In the genomic region with DNA sequence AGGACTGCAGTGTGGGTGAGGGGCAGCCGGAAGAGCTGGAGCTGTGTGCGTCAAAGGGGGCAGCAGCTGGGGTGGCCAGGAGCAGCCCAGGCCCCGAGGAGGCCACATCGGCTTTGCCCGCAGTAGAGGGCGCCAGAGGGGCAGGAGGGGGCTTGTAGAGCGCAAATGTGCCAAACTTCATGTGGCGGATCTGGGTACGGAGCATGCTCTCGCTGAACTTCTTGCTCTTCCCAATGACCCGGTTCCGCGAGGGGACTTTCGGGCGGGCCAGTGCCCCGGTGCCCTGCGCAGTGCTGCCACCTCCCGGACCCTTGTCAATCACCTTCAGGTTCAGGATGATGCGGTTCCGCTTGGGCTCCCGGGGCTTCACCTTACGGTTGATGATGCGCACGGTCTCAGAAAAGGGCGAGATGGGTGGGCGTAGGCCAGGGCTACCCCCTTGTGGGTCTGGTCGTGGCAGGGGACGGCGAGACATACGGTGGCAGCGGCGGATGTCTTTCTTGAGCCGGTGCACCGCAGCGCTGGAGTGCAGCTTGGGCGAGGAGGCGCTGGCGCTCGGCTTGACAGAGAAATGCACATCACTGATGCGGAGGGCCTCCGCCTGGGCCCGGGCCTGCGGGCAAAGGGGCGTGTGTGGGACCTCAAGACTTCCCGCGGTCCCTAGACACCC, we compare ENCODE assay signal across 9 mouse cellular contexts. TPM values are rescaled to one million over a fixed set of nuclear protein-coding genes. Genes with fewer than 3 reads are reported as not detected.
DNase-seq lines count a peak whose midpoint lies in the region; ATAC-seq and TF ChIP-seq lines count a peak whose summit lies in the region.
"Had no signal": no experiment of that assay in that cellular context is flagged by ENCODE, and none has a peak within 500 bp of the region (broad histone marks: within the 10 kb centered on the region; RNA-seq: fewer than 3 reads in every experiment).

No protein-coding gene starts in this region.

- 63% methylated on average over 46 of the region's 46 CpGs for WGBS in forebrain, embryonic 12.5 days
- whole genome bisulfite sequencing in forebrain, embryonic 16.5 days, result 70% methylated on average over 46 of the region's 46 CpGs
- WGBS in neural tube, embryonic 11.5 days, result 56% methylated on average over 46 of the region's 46 CpGs
- WGBS in embryonic facial prominence, embryonic 13.5 days, result 60% methylated on average over 46 of the region's 46 CpGs
- 62% methylated on average over 46 of the region's 46 CpGs for WGBS in limb, embryonic 10.5 days
- WGBS in olfactory bulb, adult 2 months, result 66% methylated on average over 46 of the region's 46 CpGs

- H3K9ac ChIP-seq in forebrain, embryonic 12.5 days, result no peak overlapping the region
- no peak overlapping the region for H3K9ac ChIP-seq in forebrain, embryonic 16.5 days (replicated peaks; ENCODE audit: low read depth, low read length)
- H3K9ac ChIP-seq in neural tube, embryonic 11.5 days (ENCODE audit: low read length), result 0 out of 2 replicates have a peak overlapping the region, but pooled peaks have one; percentile 10
- no peak overlapping the region for H3K9ac ChIP-seq in embryonic facial prominence, embryonic 13.5 days

- no peaks in the 10 kb centered on the region for H3K9me3 ChIP-seq in forebrain, embryonic 12.5 days
- no peaks in the 10 kb centered on the region for H3K9me3 ChIP-seq in forebrain, embryonic 16.5 days (ENCODE audit: control insufficient read depth, low read length)
- H3K9me3 ChIP-seq in neural tube, embryonic 11.5 days (ENCODE audit: control insufficient read depth, low read length), result no peaks in the 10 kb centered on the region
- no peaks in the 10 kb centered on the region for H3K9me3 ChIP-seq in embryonic facial prominence, embryonic 13.5 days
- no peaks in the 10 kb centered on the region for H3K9me3 ChIP-seq in limb, embryonic 10.5 days (replicated peaks)

- H3K36me3 ChIP-seq in forebrain, embryonic 12.5 days (replicated peaks), result peaks cover 43% of the 10 kb centered on the region
- no peaks in the 10 kb centered on the region for H3K36me3 ChIP-seq in forebrain, embryonic 16.5 days (ENCODE audit: control insufficient read depth, insufficient read depth)
- H3K36me3 ChIP-seq in neural tube, embryonic 11.5 days (ENCODE audit: control insufficient read depth, insufficient read depth, low read length), result no peaks in the 10 kb centered on the region; the same call in none of the 2 replicates
- H3K36me3 ChIP-seq in embryonic facial prominence, embryonic 13.5 days, result peaks cover 48% of the 10 kb centered on the region
- H3K36me3 ChIP-seq in limb, embryonic 10.5 days, result peaks cover 52% of the 10 kb centered on the region

- peaks cover 81% of the 10 kb centered on the region for H3K4me1 ChIP-seq in forebrain, embryonic 12.5 days
- peaks cover 53% of the 10 kb centered on the region for H3K4me1 ChIP-seq in forebrain, embryonic 16.5 days (replicated peaks; ENCODE audit: control insufficient read depth, insufficient read depth, low read length)
- H3K4me1 ChIP-seq in neural tube, embryonic 11.5 days (ENCODE audit: control insufficient read depth, insufficient read depth, low read length), result peaks cover 24% of the 10 kb centered on the region
- H3K4me1 ChIP-seq in embryonic facial prominence, embryonic 13.5 days, result peaks cover 78% of the 10 kb centered on the region
- peaks cover 47% of the 10 kb centered on the region for H3K4me1 ChIP-seq in limb, embryonic 10.5 days
- peaks cover 64% of the 10 kb centered on the region for H3K4me1 ChIP-seq in olfactory bulb, adult 2 months (ENCODE audit: control insufficient read depth, insufficient read depth, low read length)

- TF ChIP-seq CTCF in olfactory bulb, adult 2 months (IDR thresholded peaks at IDR 0.05; ENCODE audit: insufficient read depth, low read depth, low read length), result peak; percentile 25; the same call in 1 of the 2 replicates

- peak; percentile 42 for DNase-seq in neural tube, embryonic 11.5 days (ENCODE audit: low spot score)
- DNase-seq in neural tube, embryonic 10.5 days (ENCODE audit: extremely low spot score, low spot score), result no peak
- DNase-seq in limb, embryonic 10.5 days (ENCODE audit: low spot score), result peak; percentile 48
- no peak for DNase-seq in spleen, postnatal 36 days (ENCODE audit: low spot score in 2 of 2)

- H3K4me2 ChIP-seq in forebrain, embryonic 12.5 days, result peak overlapping the region; percentile 19; the same call in 1 of the 2 replicates
- no peak overlapping the region for H3K4me2 ChIP-seq in forebrain, embryonic 16.5 days (ENCODE audit: low read length)
- peak overlapping the region; percentile 34 for H3K4me2 ChIP-seq in neural tube, embryonic 11.5 days (ENCODE audit: low read depth)
- H3K4me2 ChIP-seq in embryonic facial prominence, embryonic 13.5 days, result peak overlapping the region; percentile 24; the same call in 1 of the 2 replicates

- TF ChIP-seq POLR2A in olfactory bulb, adult 2 months (IDR thresholded peaks at IDR 0.05; ENCODE audit: insufficient read depth, low read depth, low read length), result no peak

- no peak overlapping the region for H3K4me3 ChIP-seq in forebrain, embryonic 12.5 days (replicated peaks)
- no peak overlapping the region for H3K4me3 ChIP-seq in forebrain, embryonic 16.5 days (replicated peaks; ENCODE audit: low read length)
- H3K4me3 ChIP-seq in neural tube, embryonic 11.5 days (ENCODE audit: low read depth, low read length), result no peak overlapping the region
- H3K4me3 ChIP-seq in embryonic facial prominence, embryonic 13.5 days, result no peak overlapping the region
- H3K4me3 ChIP-seq in limb, embryonic 10.5 days, result peak overlapping the region; percentile 1; the same call in 1 of the 2 replicates
- H3K4me3 ChIP-seq in olfactory bulb, adult 2 months (ENCODE audit: insufficient read depth, low read depth, low read length), result no peak overlapping the region; the same call in 1 of the 2 replicates

- ATAC-seq in forebrain, embryonic 12.5 days (ENCODE audit: low FRiP score), result no peak
- no peak for ATAC-seq in forebrain, embryonic 16.5 days
- ATAC-seq in neural tube, embryonic 11.5 days (ENCODE audit: insufficient read depth, low FRiP score, low TSS enrichment), result no peak
- ATAC-seq in embryonic facial prominence, embryonic 13.5 days (ENCODE audit: insufficient number of reproducible peaks, insufficient read depth, low FRiP score, low TSS enrichment, low read depth), result no peak

- 0 out of 2 replicates have a peak overlapping the region, but pooled peaks have one; percentile 19 for H3K27ac ChIP-seq in forebrain, embryonic 12.5 days
- H3K27ac ChIP-seq in forebrain, embryonic 16.5 days (ENCODE audit: low read length), result no peak overlapping the region
- H3K27ac ChIP-seq in neural tube, embryonic 11.5 days (ENCODE audit: low read depth, low read length), result no peak overlapping the region
- H3K27ac ChIP-seq in embryonic facial prominence, embryonic 13.5 days, result no peak overlapping the region
- H3K27ac ChIP-seq in limb, embryonic 10.5 days, result no peak overlapping the region
- no peak overlapping the region for H3K27ac ChIP-seq in olfactory bulb, adult 2 months (ENCODE audit: insufficient read depth, low read depth, low read length)

- no peaks in the 10 kb centered on the region for H3K27me3 ChIP-seq in forebrain, embryonic 12.5 days
- H3K27me3 ChIP-seq in forebrain, embryonic 16.5 days (replicated peaks; ENCODE audit: control insufficient read depth, insufficient read depth, low read length), result no peaks in the 10 kb centered on the region
- no peaks in the 10 kb centered on the region for H3K27me3 ChIP-seq in neural tube, embryonic 11.5 days (ENCODE audit: control insufficient read depth, insufficient read depth, low read length)
- H3K27me3 ChIP-seq in embryonic facial prominence, embryonic 13.5 days, result no peaks in the 10 kb centered on the region
- no peaks in the 10 kb centered on the region; the same call in 1 of the 2 replicates for H3K27me3 ChIP-seq in limb, embryonic 10.5 days (ENCODE audit: low read depth, poor library complexity, severe bottlenecking)
- H3K27me3 ChIP-seq: CH12.LX had no signal

RNA-seq across cellular contexts. Expression of a gene that starts 5.5 kb away (rescaled TPM):
- polyA plus RNA-seq in forebrain, embryonic 12.5 days (2016; fragmentation: Nextera tagmentation; extraction: Ambion mirVana), result 0.87 TPM in 1 of 2 replicates, not detected in the other
- 1.4 TPM in 1 of 2 replicates, not detected in the other for polyA plus RNA-seq in forebrain, embryonic 16.5 days (2015; fragmentation: Nextera tagmentation; extraction: Ambion mirVana)
- not detected in 2 replicates for polyA plus RNA-seq in neural tube, embryonic 11.5 days (2014; fragmentation: Nextera tagmentation; extraction: Ambion mirVana)
- polyA plus RNA-seq in embryonic facial prominence, embryonic 13.5 days (2015; fragmentation: Nextera tagmentation; extraction: Ambion mirVana), result 0.32 and 0.39 TPM in 2 replicates
- polyA plus RNA-seq in limb, embryonic 10.5 days (2016; fragmentation: Nextera tagmentation; extraction: Ambion mirVana), result not detected in 2 replicates
- not detected in 2 replicates for polyA plus RNA-seq in olfactory bulb, adult 2 months (2012; ENCODE audit: insufficient read depth, insufficient read length, low replicate concordance, missing spikeins)

RNA-seq across cellular contexts. Expression of a gene that starts 6.0 kb away (rescaled TPM):
- polyA plus RNA-seq in forebrain, embryonic 12.5 days (2016; fragmentation: Nextera tagmentation; extraction: Ambion mirVana), result 31.1 and 31.5 TPM in 2 replicates
- 49.3 and 53.2 TPM in 2 replicates for polyA plus RNA-seq in forebrain, embryonic 16.5 days (2015; fragmentation: Nextera tagmentation; extraction: Ambion mirVana)
- polyA plus RNA-seq in neural tube, embryonic 11.5 days (2014; fragmentation: Nextera tagmentation; extraction: Ambion mirVana), result 17.3 and 18.0 TPM in 2 replicates
- polyA plus RNA-seq in embryonic facial prominence, embryonic 13.5 days (2015; fragmentation: Nextera tagmentation; extraction: Ambion mirVana), result 54.7 and 56.7 TPM in 2 replicates
- polyA plus RNA-seq in limb, embryonic 10.5 days (2016; fragmentation: Nextera tagmentation; extraction: Ambion mirVana), result 15.5 and 18.2 TPM in 2 replicates
- polyA plus RNA-seq in olfactory bulb, adult 2 months (2012; ENCODE audit: insufficient read depth, insufficient read length, low replicate concordance, missing spikeins), result not detected in 2 replicates

RNA-seq across cellular contexts. Expression of a gene that starts 23.9 kb away (rescaled TPM):
- polyA plus RNA-seq in forebrain, embryonic 12.5 days (2016; fragmentation: Nextera tagmentation; extraction: Ambion mirVana), result 7.2 and 8.0 TPM in 2 replicates
- polyA plus RNA-seq in forebrain, embryonic 16.5 days (2015; fragmentation: Nextera tagmentation; extraction: Ambion mirVana), result 19.2 and 24.7 TPM in 2 replicates
- polyA plus RNA-seq in neural tube, embryonic 11.5 days (2014; fragmentation: Nextera tagmentation; extraction: Ambion mirVana), result 1.5 and 2.0 TPM in 2 replicates
- 4.7 and 5.4 TPM in 2 replicates for polyA plus RNA-seq in embryonic facial prominence, embryonic 13.5 days (2015; fragmentation: Nextera tagmentation; extraction: Ambion mirVana)
- polyA plus RNA-seq in limb, embryonic 10.5 days (2016; fragmentation: Nextera tagmentation; extraction: Ambion mirVana), result 0.55 and 0.65 TPM in 2 replicates
- 326 TPM in 1 of 2 replicates, not detected in the other for polyA plus RNA-seq in olfactory bulb, adult 2 months (2012; ENCODE audit: insufficient read depth, insufficient read length, low replicate concordance, missing spikeins)

RNA-seq across cellular contexts. Expression of a gene that starts 50.9 kb away (rescaled TPM):
- 76.7 and 78.3 TPM in 2 replicates for polyA plus RNA-seq in forebrain, embryonic 12.5 days (2016; fragmentation: Nextera tagmentation; extraction: Ambion mirVana)
- 87.9 and 89.5 TPM in 2 replicates for polyA plus RNA-seq in forebrain, embryonic 16.5 days (2015; fragmentation: Nextera tagmentation; extraction: Ambion mirVana)
- polyA plus RNA-seq in neural tube, embryonic 11.5 days (2014; fragmentation: Nextera tagmentation; extraction: Ambion mirVana), result 68.6 and 70.8 TPM in 2 replicates
- 69.2 and 74.4 TPM in 2 replicates for polyA plus RNA-seq in embryonic facial prominence, embryonic 13.5 days (2015; fragmentation: Nextera tagmentation; extraction: Ambion mirVana)
- 62.2 and 70.4 TPM in 2 replicates for polyA plus RNA-seq in limb, embryonic 10.5 days (2016; fragmentation: Nextera tagmentation; extraction: Ambion mirVana)
- not detected in 2 replicates for polyA plus RNA-seq in olfactory bulb, adult 2 months (2012; ENCODE audit: insufficient read depth, insufficient read length, low replicate concordance, missing spikeins)

Comparison
In these comparisons a context has a peak if more than half of its experiments do, and no peak if none do; other contexts are left out.
1. DNase-seq: peak in neural tube, embryonic 11.5 days (single experiment) and limb, embryonic 10.5 days (single experiment); none in neural tube, embryonic 10.5 days (single experiment) and spleen, postnatal 36 days (0 of 2).